In the genomic region with DNA sequence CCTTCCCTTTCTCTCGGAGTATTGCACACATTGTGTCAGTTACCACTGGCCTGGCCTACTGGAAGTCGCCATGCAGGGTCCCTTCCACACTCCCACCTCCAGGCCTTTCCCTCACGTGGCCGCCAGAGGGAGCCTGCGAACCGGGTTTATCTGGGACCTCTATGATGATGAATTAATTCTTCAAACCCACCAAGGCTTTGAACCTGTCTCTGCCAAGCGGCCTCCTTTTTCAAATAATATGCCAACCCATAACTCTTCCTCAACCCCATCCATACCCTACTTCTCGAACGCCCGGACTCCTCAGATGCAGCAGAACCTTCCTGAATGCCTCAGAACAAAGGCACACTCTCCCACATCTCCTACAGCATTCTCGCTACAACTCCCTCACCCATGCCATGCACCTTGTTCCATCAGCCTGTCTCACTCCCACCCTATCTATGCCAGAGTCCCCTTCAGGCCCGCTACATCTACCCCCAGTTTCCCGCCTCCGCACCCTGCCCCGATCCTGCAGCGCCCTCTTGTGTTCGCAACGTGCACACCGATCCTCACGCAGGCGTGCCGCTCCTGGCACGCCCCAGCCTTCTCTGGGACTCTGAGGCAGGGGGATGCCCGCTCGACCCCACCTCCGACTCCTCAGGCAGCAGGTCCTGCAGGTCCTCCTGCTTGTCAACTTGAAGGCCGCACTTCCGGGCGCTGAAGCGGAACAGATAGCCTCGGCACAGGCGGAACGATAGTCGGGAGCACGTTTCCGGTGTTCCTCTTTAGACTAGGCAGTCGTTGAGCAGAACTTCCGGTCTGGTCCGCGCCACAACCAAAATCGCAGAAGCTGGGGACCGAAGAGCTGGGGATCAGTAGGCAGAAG, we compare ENCODE assay signal across 8 mouse cellular contexts. TPM values are rescaled to one million over a fixed set of nuclear protein-coding genes. Genes with fewer than 3 reads are reported as not detected.
DNase-seq lines count a peak whose midpoint lies in the region; ATAC-seq and TF ChIP-seq lines count a peak whose summit lies in the region.

No protein-coding gene starts in this region.

- H3K4me2 ChIP-seq in forebrain, embryonic 16.5 days (ENCODE audit: low read length): peak overlapping the region; percentile 59
- peak overlapping the region; percentile 77 for H3K4me2 ChIP-seq in neural tube, embryonic 15.5 days

- TF ChIP-seq CTCF in MEL (IDR thresholded peaks at IDR 0.05 in 2 of 3, conservative IDR thresholded peaks at IDR 0.05 in 1 of 3; ENCODE audit: control insufficient read depth in 1 of 3, insufficient read depth in 1 of 3, low read depth in 2 of 3, low read length in 3 of 3, poor library complexity in 1 of 3, severe bottlenecking in 1 of 3): peak; percentile 64 to 91 (median 82)
- peak; percentile 72 for TF ChIP-seq CTCF in layer of hippocampus, adult 2 months (conservative IDR thresholded peaks at IDR 0.05)
- TF ChIP-seq CTCF in lung, adult 2 months (IDR thresholded peaks at IDR 0.05; ENCODE audit: insufficient read depth, low read length): peak; percentile 70

- H3K9ac ChIP-seq in MEL (ENCODE audit: control insufficient read depth, low read depth, low read length, poor library complexity, severe bottlenecking): peak overlapping the region; percentile 92
- H3K9ac ChIP-seq in forebrain, embryonic 16.5 days (replicated peaks; ENCODE audit: low read depth, low read length): peak overlapping the region; percentile 59
- H3K9ac ChIP-seq in neural tube, embryonic 15.5 days (replicated peaks): peak overlapping the region; percentile 84

- H3K9me3 ChIP-seq in MEL (replicated peaks; ENCODE audit: insufficient read depth, low read length): no peaks in the 10 kb centered on the region
- no peaks in the 10 kb centered on the region for H3K9me3 ChIP-seq in forebrain, embryonic 16.5 days (ENCODE audit: control insufficient read depth, low read length)
- no peaks in the 10 kb centered on the region for H3K9me3 ChIP-seq in neural tube, embryonic 15.5 days (replicated peaks)

- H3K79me2 ChIP-seq in MEL (ENCODE audit: control insufficient read depth, insufficient read depth, low read length, poor library complexity): peaks cover 20% of the 10 kb centered on the region

- peak overlapping the region; percentile 65 to 88 for H3K4me3 ChIP-seq in MEL (ENCODE audit: control insufficient read depth in 1 of 2, insufficient read depth in 1 of 2, low read depth in 2 of 2, low read length in 2 of 2)
- peak overlapping the region; percentile 49 for H3K4me3 ChIP-seq in forebrain, embryonic 16.5 days (replicated peaks; ENCODE audit: low read length)
- H3K4me3 ChIP-seq in layer of hippocampus, adult 2 months: peak overlapping the region; percentile 94
- peak overlapping the region; percentile 61 for H3K4me3 ChIP-seq in lung, adult 2 months (replicated peaks; ENCODE audit: extremely low read depth, low read depth, low read length)
- peak overlapping the region; percentile 66 for H3K4me3 ChIP-seq in neural tube, embryonic 15.5 days (replicated peaks)

- peak; percentile 55 for TF ChIP-seq RAD21 in MEL (IDR thresholded peaks at IDR 0.05; ENCODE audit: low read depth, low read length)

- no peaks in the 10 kb centered on the region for H3K27me3 ChIP-seq in MEL (ENCODE audit: control insufficient read depth in 1 of 2, insufficient read depth in 2 of 2, low read length in 2 of 2)
- H3K27me3 ChIP-seq in forebrain, embryonic 16.5 days (replicated peaks; ENCODE audit: control insufficient read depth, insufficient read depth, low read length): no peaks in the 10 kb centered on the region
- no peaks in the 10 kb centered on the region for H3K27me3 ChIP-seq in neural tube, embryonic 15.5 days (replicated peaks)

- TF ChIP-seq POLR2A in MEL (IDR thresholded peaks at IDR 0.05; ENCODE audit: control insufficient read depth in 1 of 2, insufficient read depth in 1 of 2, low read depth in 1 of 2, low read length in 2 of 2, poor library complexity in 1 of 2): peak; percentile 43 to 47; a peak in 2 of 4 replicates
- TF ChIP-seq POLR2A in lung, adult 2 months (IDR thresholded peaks at IDR 0.05; ENCODE audit: borderline replicate concordance, extremely low read depth, low read depth, low read length): peak; percentile 76; the same call in 1 of the 2 replicates

- under 1% methylated on average over 42 of the region's 42 CpGs for WGBS in forebrain, embryonic 16.5 days
- WGBS in lung, adult 2 months: under 1% methylated on average over 42 of the region's 42 CpGs
- WGBS in neural tube, embryonic 15.5 days: under 1% methylated on average over 42 of the region's 42 CpGs

- peak in 1 of 2 experiments; percentile 13; a peak in 2 of 4 replicates for TF ChIP-seq EP300 in MEL (IDR thresholded peaks at IDR 0.05; ENCODE audit: low read depth in 1 of 2, low read length in 2 of 2)

- peak; percentile 99 for DNase-seq in MEL (ENCODE audit: low read depth, low spot score)
- peak; percentile 89 to 92 for DNase-seq in cerebellum, adult 18-20 months
- peak; percentile 90 to 95 for DNase-seq in heart, postnatal 36 days
- DNase-seq in layer of hippocampus, adult 2 months (ENCODE audit: low spot score in 2 of 2): peak; percentile 89 to 92
- peak; percentile 90 for DNase-seq in lung, adult 2 months
- peak; percentile 91 for DNase-seq in testis, postnatal 10 days (ENCODE audit: low spot score)

- intact Hi-C loops in heart, postnatal 36 days (cut with DNase I): loop anchor here (1.0 to 2.0 kb wide), 3 partner anchors 31 to 100 kb away; no protein-coding TSS in a partner anchor

- peaks cover 0 to 14% of the 10 kb centered on the region in 2 experiments; a peak in 3 of 4 replicates for H3K4me1 ChIP-seq in MEL (ENCODE audit: control insufficient read depth in 1 of 2, insufficient read depth in 2 of 2, low read length in 2 of 2)
- H3K4me1 ChIP-seq in forebrain, embryonic 16.5 days (replicated peaks; ENCODE audit: control insufficient read depth, insufficient read depth, low read length): peaks cover 21% of the 10 kb centered on the region
- no peaks in the 10 kb centered on the region; the same call in 1 of the 2 replicates for H3K4me1 ChIP-seq in lung, adult 2 months (ENCODE audit: control insufficient read depth, insufficient read depth, low read length)
- H3K4me1 ChIP-seq in neural tube, embryonic 15.5 days: peaks cover 35% of the 10 kb centered on the region

- ATAC-seq in forebrain, embryonic 16.5 days: peak; percentile 89
- peak; percentile 92 for ATAC-seq in neural tube, embryonic 15.5 days (ENCODE audit: low FRiP score)

- peak overlapping the region; percentile 93 for H3K27ac ChIP-seq in MEL (ENCODE audit: control insufficient read depth, low read depth, low read length)
- peak overlapping the region; percentile 85 for H3K27ac ChIP-seq in forebrain, embryonic 16.5 days (ENCODE audit: low read length)
- peak overlapping the region; percentile 99 for H3K27ac ChIP-seq in layer of hippocampus, adult 2 months
- peak overlapping the region; percentile 94 for H3K27ac ChIP-seq in neural tube, embryonic 15.5 days (replicated peaks)

- H3K36me3 ChIP-seq in MEL (ENCODE audit: control insufficient read depth in 1 of 2, insufficient read depth in 2 of 2, low read length in 2 of 2): no peaks in the 10 kb centered on the region; a peak in 1 of 4 replicates
- H3K36me3 ChIP-seq in forebrain, embryonic 16.5 days (ENCODE audit: control insufficient read depth, insufficient read depth): 0 out of 2 replicates have a peak, but pooled peaks cover 4% of the 10 kb centered on the region
- H3K36me3 ChIP-seq in neural tube, embryonic 15.5 days: peaks cover 23% of the 10 kb centered on the region

RNA-seq across cellular contexts. Expression of gene Zbtb45, which starts 0.5 kb away (rescaled TPM):
- total RNA-seq in MEL (2012; rRNA removed): 15.8 and 16.8 TPM in 2 replicates
- polyA plus RNA-seq in MEL (2012; ENCODE audit: insufficient read depth in 1 of 2, insufficient read length in 2 of 2, low read depth in 1 of 2, low replicate concordance in 2 of 2, missing spikeins in 1 of 2): 10 to 100 TPM in 1 of 2 experiments, not detected in 1; 36.3 TPM
- polyA plus RNA-seq in forebrain, embryonic 16.5 days (2015; fragmentation: Nextera tagmentation; extraction: Ambion mirVana): 43.0 and 44.1 TPM in 2 replicates
- 1 to 10 TPM; 7.9 to 8.8 TPM for total RNA-seq in heart, postnatal 36 days (2021)
- 10 to 100 TPM; 32.9 to 34.8 TPM for total RNA-seq in layer of hippocampus, adult 2 months (2021)
- 23.5 and 30.7 TPM in 2 replicates for polyA plus RNA-seq in lung, adult 2 months (2012; rRNA removed)
- polyA plus RNA-seq in neural tube, embryonic 15.5 days (2015; fragmentation: Nextera tagmentation; extraction: Ambion mirVana): 37.6 and 38.7 TPM in 2 replicates

RNA-seq across cellular contexts. Expression of gene Trim28, which starts 10.5 kb away (rescaled TPM):
- 605 and 702 TPM in 2 replicates for total RNA-seq in MEL (2012; rRNA removed)
- 1,000 to 10,000 TPM in 1 of 2 experiments, 100 to 1,000 TPM in 1; 104 to 1,160 TPM for polyA plus RNA-seq in MEL (2012; ENCODE audit: insufficient read depth in 1 of 2, insufficient read length in 2 of 2, low read depth in 1 of 2, low replicate concordance in 2 of 2, missing spikeins in 1 of 2)
- polyA plus RNA-seq in forebrain, embryonic 16.5 days (2015; fragmentation: Nextera tagmentation; extraction: Ambion mirVana): 230 and 237 TPM in 2 replicates
- total RNA-seq in heart, postnatal 36 days (2021): 10 to 100 TPM; 83.3 to 95.8 TPM
- 100 to 1,000 TPM; 238 to 253 TPM for total RNA-seq in layer of hippocampus, adult 2 months (2021)
- 170 and 214 TPM in 2 replicates for polyA plus RNA-seq in lung, adult 2 months (2012; rRNA removed)
- 202 and 224 TPM in 2 replicates for polyA plus RNA-seq in neural tube, embryonic 15.5 days (2015; fragmentation: Nextera tagmentation; extraction: Ambion mirVana)

RNA-seq across cellular contexts. Expression of gene Slc27a5, which starts 11.4 kb away (rescaled TPM):
- not detected in 2 replicates for total RNA-seq in MEL (2012; rRNA removed)
- under 1 TPM in 1 of 2 experiments, not detected in 1; 0.13 TPM for polyA plus RNA-seq in MEL (2012; ENCODE audit: insufficient read depth in 1 of 2, insufficient read length in 2 of 2, low read depth in 1 of 2, low replicate concordance in 2 of 2, missing spikeins in 1 of 2)
- polyA plus RNA-seq in forebrain, embryonic 16.5 days (2015; fragmentation: Nextera tagmentation; extraction: Ambion mirVana): 0.21 and 0.75 TPM in 2 replicates
- total RNA-seq in heart, postnatal 36 days (2021): not detected
- under 1 TPM; 0.15 to 0.22 TPM for total RNA-seq in layer of hippocampus, adult 2 months (2021)
- polyA plus RNA-seq in lung, adult 2 months (2012; rRNA removed): 0.20 and 0.75 TPM in 2 replicates
- 0.49 and 0.68 TPM in 2 replicates for polyA plus RNA-seq in neural tube, embryonic 15.5 days (2015; fragmentation: Nextera tagmentation; extraction: Ambion mirVana)

RNA-seq across cellular contexts. Expression of gene Chmp2a, which starts 25.2 kb away (rescaled TPM):
- total RNA-seq in MEL (2012; rRNA removed): 94.9 and 100 TPM in 2 replicates
- polyA plus RNA-seq in MEL (2012; ENCODE audit: insufficient read depth in 1 of 2, insufficient read length in 2 of 2, low read depth in 1 of 2, low replicate concordance in 2 of 2, missing spikeins in 1 of 2): 100 to 1,000 TPM in 1 of 2 experiments, not detected in 1; 180 TPM
- polyA plus RNA-seq in forebrain, embryonic 16.5 days (2015; fragmentation: Nextera tagmentation; extraction: Ambion mirVana): 170 and 175 TPM in 2 replicates
- 100 to 1,000 TPM; 124 to 136 TPM for total RNA-seq in heart, postnatal 36 days (2021)
- total RNA-seq in layer of hippocampus, adult 2 months (2021): 100 to 1,000 TPM; 133 to 141 TPM
- 68.5 and 93.5 TPM in 2 replicates for polyA plus RNA-seq in lung, adult 2 months (2012; rRNA removed)
- polyA plus RNA-seq in neural tube, embryonic 15.5 days (2015; fragmentation: Nextera tagmentation; extraction: Ambion mirVana): 165 and 170 TPM in 2 replicates

RNA-seq across cellular contexts. Expression of gene Ube2m, which starts 28.7 kb away (rescaled TPM):
- 134 and 148 TPM in 2 replicates for total RNA-seq in MEL (2012; rRNA removed)
- polyA plus RNA-seq in MEL (2012; ENCODE audit: insufficient read depth in 1 of 2, insufficient read length in 2 of 2, low read depth in 1 of 2, low replicate concordance in 2 of 2, missing spikeins in 1 of 2): 100 to 1,000 TPM in 1 of 2 experiments, not detected in 1; 336 TPM
- polyA plus RNA-seq in forebrain, embryonic 16.5 days (2015; fragmentation: Nextera tagmentation; extraction: Ambion mirVana): 66.8 and 67.7 TPM in 2 replicates
- total RNA-seq in heart, postnatal 36 days (2021): 100 to 1,000 TPM; 198 to 199 TPM
- total RNA-seq in layer of hippocampus, adult 2 months (2021): 100 to 1,000 TPM; 190 to 199 TPM
- 82.5 and 143 TPM in 2 replicates for polyA plus RNA-seq in lung, adult 2 months (2012; rRNA removed)
- 129 and 149 TPM in 2 replicates for polyA plus RNA-seq in neural tube, embryonic 15.5 days (2015; fragmentation: Nextera tagmentation; extraction: Ambion mirVana)

Comparison
In these comparisons a context has a peak if more than half of its experiments do, and no peak if none do; other contexts are left out.
1. Peak in every context shown above with its lines: DNase-seq, ATAC-seq, H3K4me3 ChIP-seq and H3K27ac ChIP-seq.